ENCODE assay signal across 9 mouse cellular contexts in genomic region chr2:19156176-19156575, GRCm38 (mm10). TPM values are rescaled to one million over a fixed set of nuclear protein-coding genes. Genes with fewer than 3 reads are reported as not detected.
DNase-seq lines count a peak whose midpoint lies in the region; ATAC-seq lines count a peak whose summit lies in the region.
"Had no signal": no experiment of that assay in that cellular context is flagged by ENCODE, and none has a peak within 500 bp of the region (broad histone marks: within the 10 kb centered on the region; RNA-seq: fewer than 3 reads in every experiment).

No protein-coding gene starts in this region.

- no peak overlapping the region for H3K9ac ChIP-seq in kidney, embryonic 14.5 days (ENCODE audit: low read depth, low read length)
- H3K9ac ChIP-seq: embryonic facial prominence, embryonic 15.5 days; neural tube, embryonic 13.5 days had no signal

- no peaks in the 10 kb centered on the region for H3K9me3 ChIP-seq in kidney, embryonic 14.5 days (ENCODE audit: control insufficient read depth, low read length)
- no peaks in the 10 kb centered on the region for H3K9me3 ChIP-seq in hindbrain, embryonic 10.5 days
- H3K9me3 ChIP-seq: embryonic facial prominence, embryonic 15.5 days; neural tube, embryonic 13.5 days had no signal

- ATAC-seq in kidney, embryonic 14.5 days (ENCODE audit: low FRiP score, low TSS enrichment) = no peak

- no peaks in the 10 kb centered on the region for H3K36me3 ChIP-seq in kidney, embryonic 14.5 days (ENCODE audit: control insufficient read depth, insufficient read depth, low read length)
- H3K36me3 ChIP-seq in hindbrain, embryonic 10.5 days = no peaks in the 10 kb centered on the region
- H3K36me3 ChIP-seq: embryonic facial prominence, embryonic 15.5 days; neural tube, embryonic 13.5 days had no signal

- H3K4me2 ChIP-seq in kidney, embryonic 14.5 days (replicated peaks; ENCODE audit: low read depth, low read length) = no peak overlapping the region
- H3K4me2 ChIP-seq: embryonic facial prominence, embryonic 15.5 days; neural tube, embryonic 13.5 days had no signal

- no peak overlapping the region for H3K27ac ChIP-seq in kidney, embryonic 14.5 days (ENCODE audit: low read depth, low read length)
- H3K27ac ChIP-seq in hindbrain, embryonic 10.5 days = no peak overlapping the region
- H3K27ac ChIP-seq: embryonic facial prominence, embryonic 15.5 days; neural tube, embryonic 13.5 days had no signal

- H3K4me1 ChIP-seq in kidney, embryonic 14.5 days (ENCODE audit: control insufficient read depth, insufficient read depth, low read length) = no peaks in the 10 kb centered on the region
- peaks cover 9% of the 10 kb centered on the region for H3K4me1 ChIP-seq in hindbrain, embryonic 10.5 days (replicated peaks)

- H3K4me3 ChIP-seq in kidney, embryonic 14.5 days (ENCODE audit: low read length) = no peak overlapping the region
- H3K4me3 ChIP-seq in hindbrain, embryonic 10.5 days = no peak overlapping the region
- H3K4me3 ChIP-seq: embryonic facial prominence, embryonic 15.5 days; neural tube, embryonic 13.5 days had no signal

- DNase-seq in kidney, adult 9 months = peak; percentile 29
- peak; percentile 5 to 37 for DNase-seq in CD8-positive naive resting alpha-beta T cell, adult 2 months (ENCODE audit: low read depth in 2 of 2, low spot score in 2 of 2)
- peak; percentile 38 for DNase-seq in ZHBTc4 (ENCODE audit: low read depth, low spot score)
- DNase-seq in lung, postnatal 10 days = peak; percentile 25
- no peak for DNase-seq in yolk sac, embryonic 10.5 days (ENCODE audit: low spot score)
- DNase-seq in hindbrain, embryonic 10.5 days (ENCODE audit: low spot score) = no peak

- 77% methylated on average over 4 of the region's 4 CpGs for WGBS in kidney, embryonic 14.5 days
- 71% methylated on average over 4 of the region's 4 CpGs for WGBS in hindbrain, embryonic 10.5 days

- no peaks in the 10 kb centered on the region for H3K27me3 ChIP-seq in kidney, embryonic 14.5 days (ENCODE audit: control insufficient read depth, insufficient read depth, low read length)
- H3K27me3 ChIP-seq in hindbrain, embryonic 10.5 days (ENCODE audit: insufficient read depth, poor library complexity, severe bottlenecking) = no peaks in the 10 kb centered on the region
- H3K27me3 ChIP-seq: embryonic facial prominence, embryonic 15.5 days; neural tube, embryonic 13.5 days had no signal

RNA-seq across cellular contexts. Expression of gene Armc3, which starts 42.9 kb away (rescaled TPM):
- polyA plus RNA-seq in kidney, embryonic 14.5 days (2014; fragmentation: Nextera tagmentation; extraction: Ambion mirVana) = 0.09 and 0.24 TPM in 2 replicates
- 0.73 and 1.9 TPM in 2 replicates for polyA plus RNA-seq in hindbrain, embryonic 10.5 days (2016; fragmentation: Nextera tagmentation; extraction: Ambion mirVana)

Comparison
In these comparisons a context has a peak if more than half of its experiments do, and no peak if none do; other contexts are left out.
1. DNase-seq: peak in kidney, adult 9 months (single experiment), CD8-positive naive resting alpha-beta T cell, adult 2 months (2 of 2), ZHBTc4 (single experiment) and lung, postnatal 10 days (single experiment); none in yolk sac, embryonic 10.5 days (single experiment) and hindbrain, embryonic 10.5 days (single experiment).